Mouse (Mus musculus) heart, adult 9 months (tissue): ENCODE data around the gene Cnot6l.
A peak's percentile ranks its signal among the peaks of the same experiment; 100 is the strongest.

Experiments
- DNase-seq, 2 experiments: peaks; one replicate each; pipeline ENCODE4 v3.0.0; 2022; ENCODE audit warnings: low spot score in 2 of 2

The Cnot6l gene

DNA sequence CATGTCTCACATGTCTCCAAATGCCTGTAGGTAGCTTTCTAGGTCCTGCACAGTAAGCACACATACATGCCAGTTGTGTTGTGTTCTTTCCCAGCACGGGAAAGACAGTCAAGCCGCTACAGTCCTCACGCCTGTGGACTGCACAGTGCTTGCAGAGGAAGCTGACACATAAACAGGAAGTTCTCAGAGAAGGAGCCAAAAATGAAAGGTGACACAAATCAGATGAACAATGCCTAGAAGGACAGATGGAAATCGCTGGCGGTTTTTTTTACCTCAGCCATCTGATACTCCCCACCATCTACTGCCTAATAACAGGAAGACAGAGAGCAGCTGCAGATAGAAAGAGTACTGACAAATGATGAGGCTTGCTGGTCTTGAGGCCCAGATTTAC is at the start of gene Cnot6l:
Cnot6l (minus strand) TSS at position 151 of the 391 bp plus-strand sequence.
- peak; percentile 74 to 86 for DNase-seq

DNA sequence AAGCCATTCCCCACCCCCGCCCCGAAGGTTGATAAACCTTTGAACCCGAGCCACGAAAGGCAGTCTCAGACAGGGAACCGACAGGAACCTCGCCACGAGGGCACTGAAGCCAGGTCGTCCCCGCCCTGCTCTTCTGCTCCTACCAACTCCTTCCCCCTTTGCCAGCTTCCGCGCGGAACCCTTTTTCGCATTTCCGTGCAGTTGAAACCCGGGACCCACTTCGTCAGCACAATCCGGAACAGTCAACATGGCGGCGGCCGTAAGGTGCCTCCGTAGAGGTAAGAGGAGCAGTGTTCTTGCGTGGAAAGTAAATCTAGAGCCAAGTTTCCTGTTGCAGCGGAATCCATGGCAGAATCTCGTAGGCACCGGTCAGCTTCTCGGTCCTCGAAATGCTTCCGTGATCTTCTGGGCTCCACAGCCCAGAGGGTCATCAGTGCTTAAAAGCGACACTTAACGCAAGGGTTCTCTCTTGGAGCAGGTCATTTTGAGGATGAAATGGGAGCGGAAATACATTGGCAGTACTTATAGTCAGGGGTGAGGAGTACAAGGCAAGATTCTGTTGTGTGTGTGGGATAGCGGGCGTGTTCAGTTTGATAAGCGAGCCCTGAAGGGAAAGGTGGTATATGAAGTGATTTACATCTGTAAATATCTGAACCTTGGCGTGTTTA is 46.1 kb upstream of the Cnot6l start:
- DNase-seq = peak; percentile 90 to 94

DNA sequence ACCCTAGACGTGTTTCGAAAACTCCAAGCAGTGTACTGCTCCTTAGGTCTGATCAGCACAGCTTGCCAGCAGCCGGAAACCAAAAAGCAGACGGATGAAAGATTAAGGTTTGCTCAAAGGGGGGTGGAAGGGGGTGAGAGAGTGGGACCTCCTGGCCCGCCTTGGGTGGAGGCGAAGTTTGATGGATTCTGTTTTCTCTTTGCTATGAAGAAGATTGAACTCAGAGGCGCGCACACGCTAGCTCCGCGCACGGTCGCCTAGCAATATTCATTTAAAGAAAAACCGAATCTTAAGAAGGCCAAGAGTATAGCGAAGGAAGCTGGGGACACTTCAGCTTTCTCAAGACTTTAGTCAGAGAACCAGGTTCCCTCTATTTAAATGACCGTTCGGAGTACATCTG is 45.5 kb upstream of the Cnot6l start, which contains the start of gene Mrpl1:
Mrpl1 (plus strand) TSS at position 35 of the 400 bp plus-strand sequence.
- peak; percentile 42 to 50 for DNase-seq

DNA sequence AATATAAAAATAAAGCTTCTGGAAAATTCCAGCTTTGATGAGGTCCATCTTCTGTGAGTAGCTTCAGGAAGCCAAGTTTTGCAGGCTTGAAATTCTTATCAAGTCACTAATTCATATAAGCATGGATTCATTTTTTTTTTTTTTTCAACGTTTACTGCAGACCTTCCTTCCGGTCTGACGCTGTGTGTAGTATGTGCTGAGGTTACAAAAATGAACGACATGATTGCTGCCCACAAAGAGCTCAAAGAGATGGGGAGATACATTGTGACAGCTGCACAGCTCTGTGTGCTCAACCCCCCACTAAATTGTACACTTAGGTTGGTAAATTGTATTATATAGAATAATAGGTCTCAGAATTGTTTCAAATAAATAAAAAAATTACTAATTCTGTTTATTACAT is 44.6 kb upstream of the Cnot6l start:
- no peak for DNase-seq

DNA sequence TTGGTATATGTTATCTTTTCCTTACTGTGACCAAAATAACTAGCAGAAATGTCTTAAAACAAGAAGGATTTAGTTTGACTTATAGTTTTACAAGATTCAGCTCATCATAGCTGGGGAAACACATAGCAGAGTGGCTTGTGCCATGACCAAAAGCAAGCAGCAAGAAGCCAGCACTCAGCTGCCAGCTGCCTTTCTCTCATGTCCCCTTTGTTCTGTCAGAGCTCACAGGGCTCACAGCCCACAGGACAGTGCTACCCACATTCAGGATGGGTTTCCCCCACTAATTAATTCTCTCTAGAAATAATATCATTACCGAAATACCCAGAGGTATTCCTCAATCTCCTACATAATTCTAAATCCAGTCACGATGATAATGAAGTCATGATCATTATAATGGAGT is 43.6 kb upstream of the Cnot6l start:
- no peak for DNase-seq

DNA sequence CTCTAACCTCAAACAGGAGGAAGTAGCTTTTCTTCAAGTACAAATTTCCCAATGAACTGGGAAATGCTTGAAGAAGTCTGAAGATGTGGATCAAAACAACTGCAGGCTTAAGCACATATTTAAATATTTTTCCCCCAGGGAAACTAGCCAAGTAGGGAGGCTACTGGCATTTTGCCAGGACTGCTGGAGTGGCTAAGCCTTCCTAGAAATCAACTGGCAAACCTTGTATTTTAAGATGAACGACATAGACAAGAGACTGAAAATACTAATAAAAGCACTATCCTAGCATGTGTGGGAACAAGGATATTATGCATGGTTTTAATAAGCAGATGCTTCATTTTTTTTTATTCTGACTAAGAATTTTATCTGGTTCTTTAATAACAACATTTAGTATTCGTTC is 42.9 kb upstream of the Cnot6l start:
- DNase-seq = peak; percentile 13 to 49

DNA sequence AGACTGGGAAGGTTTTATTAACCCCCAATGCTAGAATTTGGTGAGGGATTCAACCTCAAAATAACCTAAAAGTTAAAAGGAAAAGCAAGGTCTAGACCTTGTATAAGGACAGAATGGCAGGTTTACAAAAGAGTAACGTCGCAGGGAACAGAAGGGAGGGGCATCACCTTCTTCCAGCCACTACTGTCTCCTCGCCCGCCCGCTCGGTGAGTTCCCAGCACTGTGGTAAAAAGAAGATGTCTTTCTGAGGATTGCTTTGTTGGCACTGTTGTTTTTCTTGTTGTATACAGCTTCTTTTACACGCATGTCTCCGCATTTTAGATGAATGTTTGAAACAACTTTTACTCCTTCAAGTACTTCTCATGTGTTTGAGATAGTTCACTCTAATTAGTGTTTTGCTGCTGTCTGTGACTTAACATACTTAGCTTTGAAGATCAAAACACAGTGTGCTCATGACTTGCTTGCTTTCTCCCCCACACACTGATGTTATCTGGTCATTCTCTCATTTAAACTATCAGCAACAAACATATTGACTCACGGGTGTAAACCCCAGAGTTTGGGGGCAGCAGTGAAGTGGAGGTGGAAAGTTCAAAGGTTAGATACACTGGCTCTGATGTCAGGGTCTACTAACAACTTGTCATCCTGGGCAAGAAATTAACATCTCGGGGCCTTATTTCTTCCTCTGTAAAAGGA is 37.6 kb upstream of the Cnot6l start:
- no peak for DNase-seq

DNA sequence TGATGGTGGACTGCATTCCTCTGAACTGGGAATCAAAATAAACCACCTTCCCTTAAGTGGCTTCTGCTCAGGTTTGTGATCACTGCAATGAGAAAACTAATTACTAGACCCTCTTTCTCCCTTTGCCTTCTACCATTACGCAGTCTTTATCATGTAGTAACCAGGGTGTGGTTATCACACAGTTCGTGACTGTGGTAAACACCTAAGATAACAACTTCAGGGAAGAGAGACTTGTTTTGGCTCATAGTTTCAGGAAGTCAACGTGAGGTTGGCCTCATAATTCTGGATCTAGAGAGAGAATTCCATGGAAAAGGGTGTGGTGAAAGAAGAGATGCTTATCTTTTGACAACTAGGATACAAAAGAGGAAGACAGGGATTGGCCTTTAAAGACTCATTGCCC is 36.3 kb upstream of the Cnot6l start:
- DNase-seq = no peak

DNA sequence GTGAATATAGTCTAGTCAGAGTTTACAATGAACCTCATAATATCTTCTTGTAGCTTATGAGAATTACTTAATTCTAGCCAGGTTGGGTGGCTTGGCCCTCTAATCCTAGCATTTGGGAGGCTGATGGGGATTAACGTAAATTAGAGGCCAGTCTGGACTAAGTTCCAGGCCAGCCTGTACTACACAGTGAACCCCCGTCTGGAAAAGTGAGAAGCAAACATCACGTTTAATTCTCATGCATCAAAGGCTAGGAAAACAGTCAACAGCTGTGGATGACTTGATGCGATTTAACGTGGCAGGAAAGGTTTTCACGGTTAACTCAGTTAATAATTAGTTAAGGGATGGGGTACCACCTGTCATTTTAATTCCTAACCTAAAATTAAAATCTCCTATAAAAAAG is 34.3 kb upstream of the Cnot6l start:
- no peak for DNase-seq

DNA sequence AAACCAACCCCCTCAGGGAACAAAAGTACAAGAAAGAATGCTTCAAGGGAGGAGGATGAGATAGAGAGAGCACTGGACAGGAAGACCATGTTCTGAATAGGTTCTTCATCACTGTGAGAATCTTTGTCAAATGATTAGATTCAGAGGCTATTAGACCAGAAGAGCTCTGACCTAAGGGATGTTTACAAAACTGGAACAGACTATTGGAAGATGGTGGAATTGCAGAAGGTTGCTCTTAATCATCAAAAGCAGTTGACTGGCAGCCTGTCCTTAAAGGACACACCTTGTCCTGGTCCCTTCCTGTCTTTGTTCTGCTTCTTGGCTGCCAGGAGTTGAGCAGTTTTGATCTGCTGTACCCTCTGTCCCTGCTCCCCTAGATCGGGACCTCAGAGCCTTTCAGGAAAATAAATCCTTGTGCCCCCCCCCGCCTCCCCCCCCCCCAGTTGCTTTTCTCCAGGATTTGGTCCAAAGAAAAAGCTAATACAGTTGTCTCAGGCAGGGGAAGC is 32.6 kb upstream of the Cnot6l start:
- DNase-seq = peak; percentile 15 to 53

DNA sequence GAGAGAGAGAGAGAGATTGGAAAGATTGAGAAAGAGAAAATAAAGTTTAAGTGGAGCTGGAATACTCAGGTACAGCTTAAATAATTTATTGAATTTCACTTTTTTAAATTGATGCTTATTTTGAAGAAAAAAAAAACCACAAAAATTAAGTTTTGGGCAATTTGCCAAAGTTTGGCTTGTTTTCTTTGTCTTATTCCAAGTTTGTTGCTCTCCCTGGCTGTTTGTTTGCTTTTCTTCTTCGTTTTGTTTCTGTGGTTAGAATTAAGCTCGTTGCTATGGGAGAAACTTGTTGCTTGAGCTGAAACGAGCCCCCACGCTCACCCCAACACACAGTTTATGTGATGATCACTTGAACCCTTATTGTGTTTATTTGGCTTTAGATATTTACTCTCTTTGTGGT is 27.3 kb upstream of the Cnot6l start:
- DNase-seq = no peak

DNA sequence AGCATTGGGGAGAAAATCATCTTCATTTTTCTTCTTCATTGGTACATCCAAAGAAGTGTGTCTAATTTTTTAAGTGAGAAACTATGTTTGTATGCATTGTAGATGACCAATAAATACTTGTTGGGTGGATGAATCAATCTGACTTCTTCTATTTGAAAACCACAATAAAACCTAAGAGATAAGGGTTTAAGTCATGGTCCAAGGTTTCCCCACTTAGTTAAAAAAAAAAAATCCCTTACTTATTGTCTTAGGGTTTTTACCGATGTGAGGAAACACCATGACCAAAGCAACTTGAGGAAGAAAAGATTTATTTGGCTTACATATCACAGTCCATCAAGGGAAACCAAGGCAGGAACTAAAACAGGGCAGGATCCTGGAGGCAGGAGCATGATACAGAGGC is 25.8 kb upstream of the Cnot6l start:
- DNase-seq = no peak

DNA sequence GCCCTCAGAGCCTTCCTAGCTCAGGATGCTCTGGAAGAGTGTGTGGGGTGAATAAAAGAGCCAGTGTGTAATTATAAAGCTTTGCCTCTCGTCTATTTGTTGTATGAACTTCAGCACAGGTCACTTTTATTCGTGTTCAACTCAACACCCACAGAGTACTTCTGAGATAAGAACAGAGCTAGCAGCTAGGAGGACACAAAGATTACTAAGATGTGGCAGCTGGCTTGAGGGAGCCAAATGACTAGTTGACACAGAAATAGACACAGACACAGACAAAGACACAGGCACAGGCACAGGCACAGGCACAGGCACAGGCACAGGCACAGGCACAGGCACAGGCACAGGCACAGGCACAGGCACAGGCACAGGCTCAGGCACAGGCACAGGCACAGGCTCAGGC is 20.0 kb upstream of the Cnot6l start:
- DNase-seq = no peak

DNA sequence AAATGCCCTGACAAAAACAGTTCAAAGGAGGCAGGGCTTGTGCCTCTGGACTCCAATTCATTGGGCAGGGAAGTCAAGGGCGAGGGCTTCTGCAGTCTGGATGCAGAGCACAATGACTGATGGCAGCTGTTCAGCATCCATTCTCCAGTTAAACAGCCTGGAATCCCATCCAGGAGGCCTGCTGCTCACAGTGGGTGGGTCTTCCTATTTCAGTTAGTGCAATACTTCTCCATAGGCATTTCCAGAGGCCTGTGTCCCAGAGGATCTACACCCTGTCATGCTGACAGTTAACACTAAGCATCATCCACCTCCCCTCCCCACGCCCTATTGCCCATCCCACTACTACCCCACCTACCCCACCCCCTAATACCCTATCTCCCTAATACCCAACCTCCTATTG is 19.2 kb upstream of the Cnot6l start:
- no peak for DNase-seq

DNA sequence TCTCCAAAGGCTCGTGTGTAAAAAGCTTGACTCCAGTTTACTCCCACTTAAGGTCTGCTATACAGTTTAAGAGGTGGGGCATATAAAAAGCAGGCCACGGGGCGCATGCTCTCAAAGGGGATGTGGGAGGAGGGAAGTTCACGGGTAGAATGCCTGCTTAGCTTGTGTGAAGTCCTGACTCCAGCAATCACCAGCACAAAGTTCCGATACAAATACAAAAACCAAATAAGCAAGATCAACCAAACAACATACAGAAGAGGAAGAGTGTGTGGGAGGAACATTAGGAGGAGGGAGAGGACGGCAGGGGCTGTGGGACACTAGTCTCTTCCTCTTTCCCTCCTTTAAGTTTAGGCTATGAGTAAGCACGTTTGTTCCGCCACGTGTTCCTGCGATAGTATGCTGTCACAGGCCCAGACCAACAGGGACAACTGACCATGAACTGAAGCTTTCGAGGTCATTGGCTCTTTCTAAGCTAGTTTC is 12.9 kb upstream of the Cnot6l start:
- peak in 1 of 2 experiments; percentile 22 for DNase-seq

DNA sequence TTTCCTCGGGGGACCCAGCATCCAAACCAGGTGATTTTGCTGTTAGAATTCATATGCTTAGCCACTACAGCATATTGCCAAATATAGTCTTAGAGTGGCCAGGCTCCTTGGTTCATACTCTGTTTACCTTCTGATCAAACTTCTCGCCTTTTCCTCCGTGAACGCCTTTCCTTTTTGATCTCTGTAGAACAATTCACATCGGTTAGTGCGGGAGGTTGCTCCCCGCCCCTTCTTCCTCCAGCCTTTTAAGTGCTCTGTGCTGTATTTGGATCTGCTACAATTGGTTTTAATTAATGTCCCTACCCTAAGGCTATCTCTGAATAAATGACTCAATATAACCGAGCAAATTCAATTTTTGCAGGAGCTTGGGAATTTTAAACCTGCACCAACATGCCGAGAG is 12.2 kb upstream of the Cnot6l start:
- DNase-seq = peak; percentile 43 to 54

DNA sequence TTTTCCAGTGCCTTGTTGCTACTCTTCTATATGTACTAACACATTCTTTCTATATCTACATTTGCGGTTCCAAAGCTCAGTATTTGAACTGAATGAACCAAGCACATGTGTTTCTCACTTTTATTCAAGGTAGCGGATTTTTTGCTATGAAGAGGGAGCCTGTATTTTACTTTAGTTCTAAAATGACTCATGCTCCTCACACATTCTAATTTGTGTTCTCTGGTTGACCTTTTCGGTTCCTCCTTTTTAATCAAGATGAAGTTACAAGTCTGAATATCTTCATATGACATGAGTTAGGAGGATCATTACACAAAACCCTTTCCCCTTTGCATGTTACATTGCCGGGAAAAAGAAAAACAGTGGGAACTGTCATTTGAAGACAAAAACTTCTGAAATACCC is 7.8 kb upstream of the Cnot6l start:
- DNase-seq = no peak

DNA sequence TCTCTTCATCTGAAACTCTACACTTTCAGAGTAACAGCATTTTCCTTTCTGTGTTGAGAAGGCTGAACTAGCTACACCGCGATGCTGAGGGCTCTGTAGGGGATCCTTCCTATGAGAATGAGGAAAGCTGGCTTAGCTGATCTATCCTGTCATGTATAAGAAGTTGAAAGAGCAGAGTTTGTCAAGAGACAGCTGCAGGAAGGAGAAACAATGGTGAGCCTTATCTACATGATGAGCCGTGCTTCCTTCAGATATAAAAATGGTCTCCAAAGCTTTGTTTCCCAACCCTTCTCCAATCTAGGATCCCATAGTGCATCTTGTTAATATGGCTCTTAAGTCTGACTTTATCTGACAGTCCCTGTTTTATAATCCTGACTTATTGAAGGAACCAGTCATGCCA is 6.5 kb upstream of the Cnot6l start:
- no peak for DNase-seq

DNA sequence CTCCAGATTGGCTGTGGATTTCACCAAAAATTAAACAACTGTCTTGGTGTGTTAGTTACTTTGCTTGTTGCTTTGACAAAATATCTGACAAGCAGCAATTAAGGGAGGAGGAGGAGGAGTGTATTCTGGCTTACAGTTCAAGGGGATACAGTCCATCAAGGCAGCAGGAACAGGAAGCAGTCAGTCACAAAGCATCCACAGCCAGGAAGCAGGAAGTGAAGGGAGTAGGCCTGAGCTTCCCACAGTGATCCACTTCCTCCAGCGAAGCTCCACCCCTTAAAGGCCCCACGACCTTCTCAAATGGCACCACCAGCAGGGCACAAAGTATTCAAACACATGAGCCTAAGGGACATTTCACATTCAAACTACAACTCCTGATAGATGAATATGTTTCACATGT is 2.8 kb upstream of the Cnot6l start:
- DNase-seq = no peak

DNA sequence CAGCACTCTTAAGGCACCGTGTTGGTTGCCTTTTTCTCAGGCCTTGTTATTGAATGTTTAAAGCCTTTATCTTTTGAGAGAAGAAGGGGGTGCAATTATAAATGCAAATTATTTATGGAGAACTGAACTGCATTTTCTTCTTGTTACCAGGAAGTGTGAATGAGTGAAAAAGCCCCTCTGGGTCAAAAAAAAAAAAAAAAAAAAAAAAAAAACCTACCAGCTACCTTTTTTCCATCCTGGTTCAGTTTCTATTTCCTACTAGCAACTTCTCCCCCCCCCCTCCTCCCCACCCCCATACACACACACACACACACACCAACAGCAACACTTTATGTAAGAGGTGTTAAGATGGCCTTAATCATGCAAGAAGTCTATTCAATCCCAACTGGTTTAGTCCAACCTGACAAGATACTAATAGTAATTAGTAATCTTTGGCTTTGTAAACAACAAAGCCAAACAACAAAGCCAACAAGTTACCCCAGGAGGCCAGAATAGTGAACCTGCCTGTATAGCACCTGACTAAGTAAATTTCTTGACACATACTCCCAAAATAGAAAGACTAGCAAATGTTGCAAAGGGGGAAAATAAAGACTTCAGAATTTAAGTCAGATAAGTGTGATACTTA is 463 bp downstream of the Cnot6l start:
- no peak for DNase-seq

DNA sequence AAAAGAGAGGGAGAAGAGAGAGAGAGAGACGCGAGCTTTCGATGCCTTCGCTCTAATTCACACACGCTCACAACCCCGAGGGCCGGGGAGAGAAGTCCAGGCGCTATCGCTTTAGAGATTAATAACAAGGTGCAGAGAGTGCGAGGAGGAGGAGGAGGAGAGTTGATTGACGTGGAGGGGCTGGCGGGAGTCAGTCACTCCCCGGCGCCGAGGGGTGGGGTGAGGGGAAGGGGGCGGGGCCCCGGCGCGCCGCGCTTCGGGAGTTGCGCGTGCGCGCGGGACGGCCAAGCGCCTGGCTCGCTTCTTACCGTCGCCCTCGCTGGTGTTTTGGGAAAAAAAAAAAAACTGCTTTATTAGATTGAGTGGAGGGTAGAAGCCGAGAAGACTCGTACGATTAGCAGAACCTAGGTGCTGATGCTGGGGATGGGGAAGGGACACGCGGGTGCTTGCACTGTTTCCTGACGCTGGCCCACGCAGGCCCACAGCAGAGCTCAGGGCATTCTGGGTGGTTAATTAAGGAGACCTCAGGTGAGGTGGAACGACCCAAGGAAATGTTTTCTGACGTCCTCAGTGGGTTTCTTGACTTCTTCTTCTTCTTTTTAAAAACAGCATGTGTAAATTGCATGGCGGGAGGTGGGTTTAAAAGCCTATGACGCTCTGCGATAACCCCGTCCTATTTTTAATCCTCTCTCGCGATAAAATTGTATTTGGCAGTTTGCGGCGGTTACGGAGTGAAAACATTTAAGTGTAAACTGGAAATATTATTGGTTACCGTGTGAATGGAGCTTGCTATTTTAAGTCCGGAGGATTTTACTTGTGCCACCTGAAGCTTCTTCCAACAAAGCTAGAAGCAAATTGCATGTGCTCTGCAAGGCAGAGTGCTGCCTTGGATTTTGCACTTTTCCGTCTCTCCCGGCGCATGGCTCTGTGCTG is 1.3 kb downstream of the Cnot6l start:
- DNase-seq = peak; percentile 81 to 83
